Mouse (Mus musculus) midbrain, embryonic 14.5 days (tissue): ENCODE measurements around the gene Slc25a3. TPM values are rescaled to one million over a fixed set of nuclear protein-coding genes. Genes with fewer than 3 reads are reported as not detected.

Source experiments
- ATAC-seq: fragments of 200-750 bp; cut with Nextera tagmentation; 2 replicates; pipeline ENCODE4 v1.8.0; 2017; ENCODE audit warnings: moderate number of reproducible peaks, moderate library complexity; ENCODE audit not compliant: low FRiP score, low TSS enrichment
- DNase-seq: peaks from one replicate; pipeline ENCODE4 v3.0.0-alpha.2; 2015
- H3K27ac ChIP-seq: fragments of 300-500 bp; sonication (generic); replicated peaks from 2 replicates; pipeline ENCODE4 v1.5.1; 2014; ENCODE audit warnings: mild to moderate bottlenecking, low read depth, low read length, moderate library complexity
- H3K27me3 ChIP-seq: fragments of 300-500 bp; sonication (generic); 2 replicates; pipeline ENCODE4 v1.6.1; 2014; ENCODE audit warnings: low read length, control low read depth, mixed read lengths; ENCODE audit not compliant: control insufficient read depth, insufficient read depth
- H3K36me3 ChIP-seq: fragments of 300-500 bp; sonication (generic); 2 replicates; pipeline ENCODE4 v1.6.1; 2014; ENCODE audit warnings: low read length, control low read depth; ENCODE audit not compliant: control insufficient read depth, insufficient read depth
- H3K4me1 ChIP-seq: fragments of 300-500 bp; sonication (generic); 2 replicates; pipeline ENCODE4 v1.6.1; 2014; ENCODE audit warnings: mild to moderate bottlenecking, antibody characterized with exemption, low read length, control low read depth; ENCODE audit not compliant: control insufficient read depth, insufficient read depth
- H3K4me2 ChIP-seq: fragments of 300-500 bp; sonication (generic); 2 replicates; pipeline ENCODE4 v1.6.1; 2014; ENCODE audit warnings: mild to moderate bottlenecking, low read length, moderate library complexity
- H3K4me3 ChIP-seq: fragments of 300-500 bp; sonication (generic); replicated peaks from 2 replicates; pipeline ENCODE4 v1.5.1; 2014; ENCODE audit warnings: low read depth, low read length
- H3K9ac ChIP-seq: fragments of 300-500 bp; sonication (generic); replicated peaks from 2 replicates; pipeline ENCODE4 v1.6.1; 2014; ENCODE audit warnings: mild to moderate bottlenecking, low read length, moderate library complexity
- H3K9me3 ChIP-seq: fragments of 300-500 bp; sonication (generic); 2 replicates; pipeline ENCODE4 v1.6.1; 2016; ENCODE audit warnings: low read length, control low read depth, mixed read lengths; ENCODE audit not compliant: control insufficient read depth
- WGBS: fragments of 180-500 bp; shearing (Covaris S2); extraction: QIAGEN DNeasy Blood & Tissue Kit; methylation state at CpG from one replicate; pipeline ENCODE4 v1.1.7; 2014; 5-methylcytosine and 5-hydroxymethylcytosine counted together
- polyA plus RNA-seq: library from polyadenylated mRNA; unstranded; fragments of >200 nt; fragmentation: Nextera tagmentation; extraction: Ambion mirVana; gene quantifications from 2 replicates; pipeline ENCODE4 v1.2.1, GENCODE M21; 2014

The Slc25a3 gene
- polyA plus RNA-seq, 1 experiment from 2014 or later = 565 TPM

DNA sequence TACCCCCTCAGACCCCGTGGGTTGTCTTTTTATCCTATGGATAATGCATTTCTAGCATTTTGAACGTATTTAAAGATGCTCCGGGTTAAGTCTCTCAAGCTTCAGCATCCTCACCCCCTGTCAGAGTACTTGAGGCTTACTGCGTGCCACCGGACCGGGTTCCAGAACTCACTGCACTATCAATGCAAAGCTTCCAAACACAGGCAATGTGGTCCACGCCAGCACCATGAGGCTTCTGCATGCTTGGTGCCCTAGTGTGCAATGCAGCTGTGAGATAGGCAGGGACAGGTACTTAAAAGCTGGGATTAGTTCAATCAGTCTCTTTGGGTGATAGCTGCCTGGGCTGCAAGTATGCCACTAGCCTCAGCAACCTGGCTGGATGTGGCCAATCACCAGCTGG lies 21.6 kb upstream of the Slc25a3 start:
- no peaks in the 10 kb centered on the region for H3K4me1 ChIP-seq
- H3K27me3 ChIP-seq = no peaks in the 10 kb centered on the region
- H3K36me3 ChIP-seq = peaks cover 45% of the 10 kb centered on the region
- DNase-seq (no peak), ATAC-seq (no peak)
- no peak overlapping the region for H3K9ac ChIP-seq
- no peak overlapping the region for H3K4me2 ChIP-seq
- no peaks in the 10 kb centered on the region for H3K9me3 ChIP-seq
- H3K4me3 ChIP-seq = no peak overlapping the region
- H3K27ac ChIP-seq = no peak overlapping the region
- whole genome bisulfite sequencing = 97% methylated on average over 7 of the region's 7 CpGs

DNA sequence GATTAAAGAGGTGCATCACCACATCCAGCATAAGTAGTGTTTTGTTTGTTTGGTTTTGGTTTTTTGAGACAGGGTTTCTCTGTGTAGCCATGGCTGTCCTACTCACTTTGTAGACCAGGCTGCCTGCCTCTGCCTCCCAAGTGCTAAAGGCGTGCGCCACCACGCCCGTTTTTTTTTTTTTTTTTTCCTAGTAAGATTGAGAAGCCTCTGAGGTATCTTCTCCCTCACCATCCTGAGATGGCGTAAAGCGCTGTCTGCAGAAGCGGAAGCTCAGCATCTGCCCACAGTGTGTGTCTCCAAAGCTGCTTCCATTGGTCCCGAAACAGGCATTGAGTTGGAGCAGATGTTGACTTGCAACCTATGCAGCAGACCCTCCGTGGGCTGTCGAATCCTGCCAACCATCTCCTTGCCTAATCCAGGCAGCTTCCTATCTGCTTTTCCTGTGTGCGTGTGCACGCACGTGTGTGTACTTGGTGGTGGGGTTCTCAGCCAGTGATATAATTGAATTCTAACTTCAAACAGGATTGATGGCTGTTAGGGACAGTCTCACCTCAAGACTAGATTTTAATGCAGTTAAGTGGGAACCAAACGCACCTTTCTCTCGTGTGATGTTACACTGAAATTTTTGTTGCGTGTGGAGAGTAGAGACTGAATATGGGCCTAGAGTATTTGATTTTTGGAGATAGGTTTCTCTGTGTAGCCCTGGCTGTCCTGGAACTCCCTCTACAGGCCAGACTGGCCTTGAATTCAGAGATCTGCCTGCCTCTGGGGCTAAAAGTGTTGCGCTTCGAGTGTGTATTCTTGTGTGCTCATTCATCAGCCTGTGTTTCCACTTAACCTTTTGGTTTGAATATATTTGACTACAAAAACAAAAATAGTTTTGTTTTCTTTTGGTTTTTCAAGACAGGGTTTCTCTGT lies 19.7 kb upstream of the Slc25a3 start:
- ATAC-seq (no peak), DNase-seq (no peak)
- Histone ChIP-seq H3K4me2 (no peak overlapping the region), H3K27me3 (no peaks in the 10 kb centered on the region), H3K9ac (no peak overlapping the region), H3K36me3 (peaks cover 27% of the 10 kb centered on the region), H3K9me3 (no peaks in the 10 kb centered on the region), H3K4me3 (no peak overlapping the region), H3K27ac (no peak overlapping the region), H3K4me1 (no peaks in the 10 kb centered on the region)
- WGBS = 80% methylated on average over 18 of the region's 18 CpGs

DNA sequence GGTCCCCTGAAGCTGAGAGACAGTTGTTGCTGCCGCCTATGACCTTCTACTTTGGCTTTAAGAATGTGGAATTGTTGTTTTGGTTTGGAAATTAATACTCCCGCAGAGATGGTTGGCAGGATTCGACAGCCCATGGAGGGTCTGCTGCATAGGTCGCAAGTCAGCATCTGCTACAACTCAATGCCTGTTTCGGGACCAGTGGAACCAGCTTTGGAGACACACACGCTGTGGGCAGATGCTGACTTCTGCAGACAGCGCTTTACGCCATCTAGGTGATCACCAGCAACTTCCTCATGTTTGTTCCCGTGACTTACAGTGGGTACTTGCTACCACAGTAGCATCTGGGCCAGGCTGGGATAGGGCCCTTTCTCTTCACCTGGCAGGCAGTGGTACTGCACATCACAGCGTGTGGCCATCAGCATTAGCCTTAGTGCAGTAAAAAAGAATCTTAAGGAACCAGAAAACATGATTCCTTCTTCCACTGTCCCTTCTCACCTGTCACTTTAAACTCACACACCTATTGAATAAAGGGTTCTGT lies 18.9 kb upstream of the Slc25a3 start:
- Histone ChIP-seq H3K9me3 (no peaks in the 10 kb centered on the region), H3K36me3 (peaks cover 23% of the 10 kb centered on the region), H3K4me2 (no peak overlapping the region), H3K27me3 (no peaks in the 10 kb centered on the region), H3K4me3 (no peak overlapping the region), H3K9ac (no peak overlapping the region), H3K27ac (no peak overlapping the region), H3K4me1 (no peaks in the 10 kb centered on the region)
- DNase-seq (no peak), ATAC-seq (no peak)
- WGBS = 72% methylated on average over 10 of the region's 10 CpGs

DNA sequence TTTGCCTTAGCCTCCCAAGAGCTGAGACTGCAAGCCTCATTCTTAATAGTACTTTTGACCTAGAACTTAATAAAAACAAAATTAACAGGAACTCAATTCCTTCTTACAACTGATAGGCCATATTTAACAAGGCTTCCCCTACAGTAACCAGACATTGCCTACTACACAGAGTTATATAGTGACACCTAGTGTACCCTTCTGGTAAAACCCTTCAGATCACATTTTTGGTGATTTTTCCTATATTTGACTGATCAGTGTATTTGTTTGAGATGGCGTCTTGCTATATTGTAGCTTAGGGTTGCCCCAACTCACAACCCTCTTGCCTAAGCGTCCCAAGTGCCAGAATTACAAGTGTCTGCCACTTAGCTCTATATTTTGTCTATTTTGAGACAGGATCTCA lies 17.7 kb upstream of the Slc25a3 start:
- Histone ChIP-seq H3K36me3 (peaks cover 14% of the 10 kb centered on the region), H3K27ac (no peak overlapping the region), H3K27me3 (no peaks in the 10 kb centered on the region), H3K9ac (no peak overlapping the region), H3K4me2 (no peak overlapping the region), H3K9me3 (no peaks in the 10 kb centered on the region), H3K4me3 (no peak overlapping the region), H3K4me1 (no peaks in the 10 kb centered on the region)
- peak; percentile 80 for DNase-seq
- 49% methylated on average over 2 of the region's 2 CpGs for WGBS
- ATAC-seq = no peak

DNA sequence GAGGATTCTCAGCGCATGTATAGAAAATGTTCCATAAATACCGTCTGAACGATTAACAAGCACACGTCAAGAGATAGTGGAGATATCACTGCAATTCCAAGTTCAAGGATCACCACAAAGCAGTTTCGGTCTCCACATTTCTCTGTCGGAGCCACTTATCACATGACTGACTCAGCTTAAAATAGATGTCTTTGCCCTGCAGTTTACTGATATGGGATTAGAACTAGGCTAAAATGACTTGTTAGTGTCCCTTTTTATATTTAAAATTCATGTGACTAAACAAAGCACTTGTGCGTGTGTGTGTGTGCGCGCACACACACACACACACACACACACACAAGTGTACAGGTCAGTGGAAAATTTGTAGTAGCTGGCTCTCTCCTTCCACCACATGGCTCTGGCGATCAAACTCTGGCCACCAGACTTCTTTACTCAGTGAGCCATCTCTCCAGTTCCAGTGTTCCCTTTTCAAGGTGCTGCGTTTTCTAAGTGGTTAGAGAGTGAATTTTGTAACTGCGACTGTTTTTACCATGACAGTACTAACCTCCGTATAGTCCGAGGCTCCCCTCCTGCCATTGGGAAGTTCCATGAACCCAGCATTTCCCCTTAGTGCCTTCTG lies 15.4 kb upstream of the Slc25a3 start:
- 90% methylated on average over 14 of the region's 14 CpGs for WGBS
- no peaks in the 10 kb centered on the region for H3K4me1 ChIP-seq
- no peak overlapping the region for H3K9ac ChIP-seq
- no peaks in the 10 kb centered on the region for H3K36me3 ChIP-seq
- DNase-seq (no peak), ATAC-seq (no peak)
- H3K9me3 ChIP-seq = no peaks in the 10 kb centered on the region
- no peaks in the 10 kb centered on the region for H3K27me3 ChIP-seq
- H3K4me2 ChIP-seq = no peak overlapping the region
- H3K4me3 ChIP-seq = no peak overlapping the region
- H3K27ac ChIP-seq = no peak overlapping the region

DNA sequence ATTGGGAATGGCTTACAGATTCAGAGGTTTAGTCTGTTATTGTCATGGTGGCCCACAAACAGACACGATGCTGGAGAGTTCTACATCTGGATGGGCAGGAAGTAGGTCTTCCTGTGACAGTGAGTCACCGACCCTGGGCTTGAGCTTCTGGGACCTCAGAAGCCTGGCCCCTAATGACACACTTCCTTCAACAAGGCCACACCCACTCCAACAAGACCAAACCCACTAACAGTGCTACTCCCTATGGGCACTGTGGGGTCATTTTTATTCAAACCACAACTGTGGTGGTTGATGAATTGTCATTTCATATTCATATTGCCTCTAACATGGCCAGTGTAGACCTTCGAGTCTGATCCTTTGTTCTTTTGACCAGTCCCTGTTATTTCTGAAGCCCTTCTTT lies 14.5 kb upstream of the Slc25a3 start:
- Histone ChIP-seq H3K27ac (no peak overlapping the region), H3K9me3 (no peaks in the 10 kb centered on the region), H3K27me3 (no peaks in the 10 kb centered on the region), H3K36me3 (no peaks in the 10 kb centered on the region), H3K4me1 (no peaks in the 10 kb centered on the region), H3K9ac (no peak overlapping the region), H3K4me2 (no peak overlapping the region), H3K4me3 (no peak overlapping the region)
- 88% methylated on average over 3 of the region's 3 CpGs for WGBS
- DNase-seq (no peak), ATAC-seq (no peak)

DNA sequence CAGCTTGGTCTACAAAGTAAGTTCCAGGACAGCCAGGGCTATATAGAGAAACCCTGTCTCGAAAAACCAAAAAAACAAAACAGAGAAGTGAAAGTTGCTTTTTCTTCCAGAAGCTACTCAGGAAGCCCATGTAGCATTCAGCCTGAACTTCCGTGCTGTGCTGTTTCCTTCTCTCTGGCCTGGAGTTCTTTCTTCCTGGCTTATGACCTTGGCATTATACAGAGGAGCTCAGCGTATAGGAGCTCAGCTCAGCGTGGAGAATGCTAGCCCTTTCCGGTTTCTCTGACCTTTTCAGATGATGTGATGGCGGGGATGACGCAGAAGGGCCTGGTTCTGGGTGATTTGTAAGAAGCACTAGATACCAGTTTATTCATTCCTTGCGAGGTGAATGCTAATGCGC lies 13.5 kb upstream of the Slc25a3 start:
- no peaks in the 10 kb centered on the region for H3K27me3 ChIP-seq
- 71% methylated on average over 9 of the region's 9 CpGs for WGBS
- no peak overlapping the region for H3K4me2 ChIP-seq
- no peak for ATAC-seq
- H3K36me3 ChIP-seq = no peaks in the 10 kb centered on the region
- no peak for DNase-seq
- H3K4me3 ChIP-seq = no peak overlapping the region
- no peak overlapping the region for H3K27ac ChIP-seq
- H3K9me3 ChIP-seq = no peaks in the 10 kb centered on the region
- no peaks in the 10 kb centered on the region for H3K4me1 ChIP-seq
- no peak overlapping the region for H3K9ac ChIP-seq

DNA sequence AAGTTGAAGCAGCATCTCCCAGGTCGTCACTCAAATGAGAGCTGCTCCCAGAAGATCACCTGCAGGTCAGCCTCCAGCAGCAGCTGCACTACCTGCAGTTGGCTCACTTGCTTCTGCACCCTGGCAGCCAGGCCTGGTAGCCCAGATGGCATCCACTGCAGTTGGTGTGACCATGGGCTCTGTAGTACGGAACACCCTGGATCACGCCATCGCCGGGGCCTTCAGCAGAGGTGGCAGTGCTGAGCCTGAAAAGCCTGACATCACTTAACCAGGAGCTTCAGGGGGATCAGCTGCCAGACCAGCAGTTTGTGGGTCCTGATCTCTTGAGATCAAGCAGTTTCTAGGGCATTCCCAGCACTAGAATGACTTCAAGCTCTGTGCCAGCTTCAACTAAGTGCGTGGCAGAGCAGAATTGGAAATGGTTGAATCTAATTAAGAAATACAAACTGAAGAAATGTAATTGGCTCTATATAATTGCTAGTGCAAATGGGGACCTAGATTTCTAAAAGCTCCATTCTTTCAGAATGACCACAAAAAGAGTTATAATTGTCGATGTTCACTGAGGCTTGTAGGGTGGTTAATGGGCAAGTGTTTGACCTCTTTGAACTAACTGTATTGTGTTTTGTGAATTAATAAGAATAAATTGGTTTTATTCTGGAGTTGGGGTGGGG lies 11.6 kb upstream of the Slc25a3 start:
- H3K36me3 ChIP-seq = no peaks in the 10 kb centered on the region
- no peak for DNase-seq
- no peaks in the 10 kb centered on the region for H3K9me3 ChIP-seq
- no peak overlapping the region for H3K4me3 ChIP-seq
- no peak overlapping the region for H3K9ac ChIP-seq
- no peak overlapping the region for H3K27ac ChIP-seq
- no peak for ATAC-seq
- no peaks in the 10 kb centered on the region for H3K27me3 ChIP-seq
- no peak overlapping the region for H3K4me2 ChIP-seq
- H3K4me1 ChIP-seq = no peaks in the 10 kb centered on the region
- 84% methylated on average over 7 of the region's 7 CpGs for WGBS
